Mouse (Mus musculus): ENCODE results near the gene Rhbdl1. TPM values are rescaled to one million over a fixed set of nuclear protein-coding genes. Genes with fewer than 3 reads are reported as not detected.

Rhbdl1 gene
- polyA plus RNA-seq, 1 experiment from 2014 or later = 1.4 TPM

DNA sequence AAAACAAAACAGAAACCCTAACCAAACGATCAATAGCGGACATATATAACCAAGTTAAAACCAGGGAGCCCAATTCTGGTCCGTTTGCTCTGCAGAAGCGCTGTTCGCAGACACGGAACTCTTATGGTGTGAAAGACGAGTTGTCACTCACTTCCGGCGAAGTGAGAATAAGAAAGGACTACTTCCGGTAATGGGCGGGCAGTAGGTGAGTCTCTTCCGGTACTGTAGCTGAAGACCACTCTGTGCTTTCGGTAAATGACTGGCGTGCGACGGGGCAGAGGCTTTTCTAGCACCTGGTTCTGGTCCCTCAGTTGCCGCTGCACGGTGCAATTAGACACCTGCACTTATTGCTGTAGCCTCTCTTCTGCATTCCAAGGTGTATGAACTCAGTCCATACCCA lies 13.6 kb downstream of the Rhbdl1 start, which contains the start of gene Wdr24:
Gene Wdr24 (plus strand): TSS at position 176 of the 400 bp plus-strand sequence.
- Histone ChIP-seq H3K36me3 (ENCODE audit: insufficient read depth, low read length) (0 out of 2 replicates have a peak, but pooled peaks cover 6% of the 10 kb centered on the region), H3K9ac (replicated peaks; ENCODE audit: low read depth) (peak within 1 kb of the TSS; percentile 56), H3K4me2 (replicated peaks; ENCODE audit: low read depth, low read length) (peak within 1 kb of the TSS; percentile 81), H3K27me3 (replicated peaks; ENCODE audit: insufficient read depth, low read length) (peaks cover 7% of the 10 kb centered on the region; the same call in 1 of the 2 replicates), H3K27ac (ENCODE audit: low read length) (0 out of 2 replicates have a peak within 1 kb of the TSS, but pooled peaks have one; percentile 20), H3K4me1 (ENCODE audit: insufficient read depth, low read depth, low read length) (peaks cover 15% of the 10 kb centered on the region; the same call in 1 of the 2 replicates), H3K4me3 (ENCODE audit: low read depth, low read length) (peak within 1 kb of the TSS; percentile 49), H3K9me3 (ENCODE audit: low read length) (no peaks in the 10 kb centered on the region)
- DNase-seq (ENCODE audit: low spot score) (peak; percentile 92), ATAC-seq (peak; percentile 82)
- no peak for TF ChIP-seq CTCF (IDR thresholded peaks at IDR 0.05)
- no peak for TF ChIP-seq EP300 (IDR thresholded peaks at IDR 0.05)
- under 1% methylated on average over 18 of the region's 18 CpGs for WGBS

DNA sequence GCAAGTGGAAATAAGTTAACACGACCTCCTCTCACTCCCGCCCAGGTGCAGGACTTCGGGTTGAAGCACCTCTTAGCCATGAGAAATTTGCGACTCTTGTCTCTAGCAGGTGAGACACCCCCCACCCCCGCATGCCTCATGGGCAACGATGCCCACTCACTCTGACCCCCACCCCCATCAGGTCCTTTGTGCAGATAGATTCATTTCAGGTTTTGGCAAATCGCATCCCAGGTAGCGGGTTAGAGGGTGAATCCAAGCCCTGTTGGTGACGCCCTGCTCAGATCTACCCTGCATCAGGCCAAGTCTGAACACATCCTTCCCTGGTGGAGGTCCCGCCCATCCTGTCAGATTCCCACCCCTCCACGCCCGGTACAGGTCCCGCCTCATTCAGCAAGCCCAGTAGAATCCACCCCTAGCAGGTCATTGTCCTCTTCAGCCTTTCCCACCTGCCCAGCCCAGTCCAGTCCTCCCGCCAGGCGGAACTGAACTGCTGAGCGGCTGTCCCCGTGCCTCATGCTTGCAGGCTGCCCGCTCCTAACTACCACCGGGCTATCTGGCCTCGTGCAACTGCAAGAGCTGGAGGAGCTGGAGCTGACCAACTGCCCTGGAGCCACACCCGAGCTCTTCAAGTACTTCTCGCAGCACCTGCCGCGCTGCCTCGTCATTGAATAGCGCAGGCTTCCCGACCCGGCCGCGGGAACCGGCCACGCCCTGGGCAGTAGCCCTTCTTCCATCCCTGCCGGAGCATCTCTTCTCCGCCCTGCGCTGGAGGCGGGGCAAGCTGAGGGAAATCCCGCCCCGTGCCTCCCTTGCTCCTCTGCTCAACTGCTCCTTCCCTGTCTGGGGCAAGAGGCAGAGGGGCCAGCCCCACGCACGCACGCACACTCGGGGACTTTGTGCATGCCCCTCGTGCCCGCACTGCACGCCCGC lies 18.0 kb downstream of the Rhbdl1 start:
- Histone ChIP-seq H3K9me3 (ENCODE audit: low read length) (no peaks in the 10 kb centered on the region), H3K4me3 (ENCODE audit: low read depth, low read length) (no peak overlapping the region), H3K4me2 (replicated peaks; ENCODE audit: low read depth, low read length) (no peak overlapping the region), H3K36me3 (ENCODE audit: insufficient read depth, low read length) (no peaks in the 10 kb centered on the region), H3K27ac (ENCODE audit: low read length) (no peak overlapping the region), H3K4me1 (ENCODE audit: insufficient read depth, low read depth, low read length) (peaks cover 5% of the 10 kb centered on the region; the same call in 1 of the 2 replicates), H3K27me3 (replicated peaks; ENCODE audit: insufficient read depth, low read length) (peaks cover 12% of the 10 kb centered on the region; the same call in 1 of the 2 replicates), H3K9ac (replicated peaks; ENCODE audit: low read depth) (no peak overlapping the region)
- ATAC-seq = peak; percentile 33; the same call in 1 of the 2 replicates
- WGBS = 6% methylated on average over 46 of the region's 46 CpGs
- TF ChIP-seq CTCF (IDR thresholded peaks at IDR 0.05) = no peak
- TF ChIP-seq EP300 (IDR thresholded peaks at IDR 0.05) = no peak
- DNase-seq (ENCODE audit: low spot score) = peak; percentile 37

DNA sequence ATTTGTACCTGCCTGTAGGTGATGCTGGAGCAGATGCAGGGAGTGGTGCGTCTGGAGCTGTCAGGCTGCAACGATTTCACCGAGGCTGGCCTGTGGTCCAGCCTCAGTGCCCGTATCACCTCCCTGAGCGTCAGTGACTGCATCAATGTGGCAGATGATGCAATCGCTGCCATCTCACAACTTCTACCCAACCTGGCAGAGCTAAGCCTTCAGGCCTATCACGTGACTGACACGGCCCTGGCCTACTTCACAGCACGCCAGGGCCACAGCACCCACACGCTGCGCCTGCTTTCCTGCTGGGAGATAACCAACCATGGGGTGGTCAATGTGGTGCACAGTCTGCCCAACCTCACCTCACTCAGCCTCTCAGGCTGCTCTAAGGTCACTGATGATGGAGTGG lies 19.4 kb downstream of the Rhbdl1 start:
- H3K4me3 ChIP-seq (ENCODE audit: low read depth, low read length) = no peak overlapping the region
- H3K9ac ChIP-seq (replicated peaks; ENCODE audit: low read depth) = no peak overlapping the region
- TF ChIP-seq EP300 (IDR thresholded peaks at IDR 0.05) (no peak), CTCF (IDR thresholded peaks at IDR 0.05) (no peak)
- ATAC-seq = no peak
- H3K4me2 ChIP-seq (replicated peaks; ENCODE audit: low read depth, low read length) = no peak overlapping the region
- H3K27ac ChIP-seq (ENCODE audit: low read length) = no peak overlapping the region
- 77% methylated on average over 11 of the region's 11 CpGs for WGBS
- H3K27me3 ChIP-seq (replicated peaks; ENCODE audit: insufficient read depth, low read length) = peaks cover 12% of the 10 kb centered on the region; the same call in 1 of the 2 replicates
- no peak for DNase-seq (ENCODE audit: low spot score)
- no peaks in the 10 kb centered on the region for H3K36me3 ChIP-seq (ENCODE audit: insufficient read depth, low read length)
- H3K4me1 ChIP-seq (ENCODE audit: insufficient read depth, low read depth, low read length) = 0 out of 2 replicates have a peak, but pooled peaks cover 2% of the 10 kb centered on the region
- H3K9me3 ChIP-seq (ENCODE audit: low read length) = no peaks in the 10 kb centered on the region

DNA sequence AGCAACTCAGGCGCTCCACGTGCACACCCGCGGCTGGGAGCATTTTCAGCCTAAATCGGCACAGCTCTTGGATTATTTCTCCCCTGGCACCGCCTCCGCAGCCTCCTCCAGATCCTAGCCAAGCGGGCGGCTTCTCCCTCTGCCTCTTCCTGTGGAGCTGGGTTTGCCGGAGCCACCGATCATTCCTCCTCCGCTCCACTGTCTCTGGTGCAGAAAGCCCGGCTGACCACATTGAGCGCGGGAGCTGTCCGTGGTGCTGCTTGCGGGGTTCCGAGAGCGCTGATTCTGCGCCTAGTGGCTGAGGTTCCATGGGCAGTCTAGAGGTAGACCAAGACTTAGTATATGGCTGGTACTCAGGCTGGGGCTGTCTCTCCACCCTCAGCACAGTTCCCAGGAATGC lies 23.6 kb downstream of the Rhbdl1 start:
- WGBS = 5% methylated on average over 20 of the region's 20 CpGs
- H3K4me2 ChIP-seq (replicated peaks; ENCODE audit: low read depth, low read length) = no peak overlapping the region
- no peaks in the 10 kb centered on the region for H3K36me3 ChIP-seq (ENCODE audit: insufficient read depth, low read length)
- no peak overlapping the region for H3K9ac ChIP-seq (replicated peaks; ENCODE audit: low read depth)
- 0 out of 2 replicates have a peak, but pooled peaks cover 6% of the 10 kb centered on the region for H3K4me1 ChIP-seq (ENCODE audit: insufficient read depth, low read depth, low read length)
- peaks cover 30% of the 10 kb centered on the region for H3K27me3 ChIP-seq (replicated peaks; ENCODE audit: insufficient read depth, low read length)
- no peaks in the 10 kb centered on the region for H3K9me3 ChIP-seq (ENCODE audit: low read length)
- no peak overlapping the region for H3K27ac ChIP-seq (ENCODE audit: low read length)
- peak; percentile 77 for ATAC-seq
- TF ChIP-seq EP300 (IDR thresholded peaks at IDR 0.05) = no peak
- peak; percentile 80 for TF ChIP-seq CTCF (IDR thresholded peaks at IDR 0.05)
- H3K4me3 ChIP-seq (ENCODE audit: low read depth, low read length) = no peak overlapping the region
- peak; percentile 90 for DNase-seq (ENCODE audit: low spot score)

DNA sequence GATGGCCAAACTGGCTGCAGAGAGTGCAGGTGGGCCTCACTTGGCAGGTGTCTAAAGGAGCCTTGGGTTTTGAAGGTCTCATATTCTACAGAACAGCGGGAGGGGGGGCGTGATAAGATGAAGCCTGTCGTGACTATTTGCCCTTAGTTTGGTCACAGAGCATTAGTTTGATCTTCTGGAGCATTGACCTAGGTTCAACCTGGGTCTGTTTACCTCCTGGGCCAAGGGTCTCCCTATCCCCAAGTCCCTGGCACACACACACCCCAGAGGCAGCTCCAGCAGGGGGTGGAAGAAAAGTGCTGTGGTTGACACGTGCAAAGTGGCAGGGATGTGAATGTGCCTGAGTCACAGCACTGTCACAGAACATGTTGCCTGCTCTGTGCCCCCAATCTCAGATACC lies 26.2 kb downstream of the Rhbdl1 start:
- H3K27ac ChIP-seq (ENCODE audit: low read length) = no peak overlapping the region
- H3K27me3 ChIP-seq (replicated peaks; ENCODE audit: insufficient read depth, low read length) = peaks cover 24% of the 10 kb centered on the region
- no peak overlapping the region for H3K4me3 ChIP-seq (ENCODE audit: low read depth, low read length)
- H3K36me3 ChIP-seq (ENCODE audit: insufficient read depth, low read length) = no peaks in the 10 kb centered on the region
- 0 out of 2 replicates have a peak, but pooled peaks cover 6% of the 10 kb centered on the region for H3K4me1 ChIP-seq (ENCODE audit: insufficient read depth, low read depth, low read length)
- no peak for ATAC-seq
- no peak overlapping the region for H3K9ac ChIP-seq (replicated peaks; ENCODE audit: low read depth)
- H3K4me2 ChIP-seq (replicated peaks; ENCODE audit: low read depth, low read length) = no peak overlapping the region
- H3K9me3 ChIP-seq (ENCODE audit: low read length) = no peaks in the 10 kb centered on the region
- DNase-seq (ENCODE audit: low spot score) = no peak
- TF ChIP-seq EP300 (IDR thresholded peaks at IDR 0.05) (no peak), CTCF (IDR thresholded peaks at IDR 0.05) (no peak)
- 57% methylated on average over 4 of the region's 4 CpGs for WGBS

DNA sequence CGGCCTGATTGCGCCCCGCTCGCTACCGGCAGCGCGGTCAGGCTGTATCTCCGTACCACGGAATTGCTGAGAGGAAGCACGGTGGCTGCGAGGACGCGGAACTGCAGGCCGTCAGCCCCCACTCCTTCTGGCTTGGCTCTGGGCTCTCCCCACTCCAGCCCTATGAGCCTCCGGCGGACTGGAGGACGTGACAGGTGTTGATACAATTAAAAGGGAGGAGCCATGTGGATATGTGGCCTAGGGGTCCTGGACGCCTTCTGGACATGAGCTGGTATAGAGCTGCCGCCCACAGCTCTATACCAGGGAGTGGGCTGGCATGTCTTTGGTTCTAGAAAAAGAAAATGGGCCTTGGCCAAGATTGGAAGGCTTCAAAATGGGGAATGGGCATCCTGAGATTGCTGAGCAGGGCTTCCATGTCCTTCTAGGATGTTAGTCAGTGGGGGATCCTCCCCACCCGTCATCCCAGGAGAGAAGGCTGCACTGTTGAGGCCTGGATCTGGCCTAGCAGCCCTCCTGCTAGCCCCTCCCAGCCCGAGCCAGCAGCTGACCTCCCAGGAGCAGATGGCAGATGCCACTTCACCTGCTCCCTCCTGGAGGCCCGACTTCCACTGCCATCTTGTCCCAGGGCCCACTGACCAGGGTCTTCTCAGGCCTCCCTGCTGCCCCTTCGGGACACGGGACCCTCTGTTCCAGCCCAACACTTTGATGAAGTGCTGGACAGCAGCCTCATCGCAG lies 27.3 kb downstream of the Rhbdl1 start:
- DNase-seq (ENCODE audit: low spot score) (no peak), ATAC-seq (no peak)
- no peaks in the 10 kb centered on the region for H3K9me3 ChIP-seq (ENCODE audit: low read length)
- H3K36me3 ChIP-seq (ENCODE audit: insufficient read depth, low read length) = no peaks in the 10 kb centered on the region
- H3K4me1 ChIP-seq (ENCODE audit: insufficient read depth, low read depth, low read length) = 0 out of 2 replicates have a peak, but pooled peaks cover 6% of the 10 kb centered on the region
- peaks cover 24% of the 10 kb centered on the region for H3K27me3 ChIP-seq (replicated peaks; ENCODE audit: insufficient read depth, low read length)
- no peak overlapping the region for H3K27ac ChIP-seq (ENCODE audit: low read length)
- WGBS = 11% methylated on average over 25 of the region's 25 CpGs
- H3K9ac ChIP-seq (replicated peaks; ENCODE audit: low read depth) = no peak overlapping the region
- H3K4me3 ChIP-seq (ENCODE audit: low read depth, low read length) = peak overlapping the region; percentile 51
- TF ChIP-seq CTCF (IDR thresholded peaks at IDR 0.05) (no peak), EP300 (IDR thresholded peaks at IDR 0.05) (no peak)
- H3K4me2 ChIP-seq (replicated peaks; ENCODE audit: low read depth, low read length) = peak overlapping the region; percentile 79

Data from lung, postnatal 0 days (tissue).